Mouse (Mus musculus) forelimb bud, embryonic 11.5 days (tissue): ENCODE data around the gene Ifih1.

Experiments
- DNase-seq: peaks from one replicate; pipeline ENCODE4 v3.0.0-alpha.2; 2012; ENCODE audit warnings: low read depth, low spot score

Gene Ifih1

GRCm38 (mm10) chr2:62549659-62550058, 96.4 kb downstream of the Ifih1 start:
- DNase-seq: no peak

GRCm38 (mm10) chr2:62549131-62549530, 96.9 kb downstream of the Ifih1 start:
- no peak for DNase-seq

GRCm38 (mm10) chr2:62548104-62548503, 98.0 kb downstream of the Ifih1 start:
- DNase-seq: no peak
